Mouse (Mus musculus) heart, embryonic 13.5 days (tissue): ENCODE results near the gene 1700037H04Rik. TPM values are rescaled to one million over a fixed set of nuclear protein-coding genes. Genes with fewer than 3 reads are reported as not detected.
"Not testable (repeated sequence)": the region's sequence is repeated elsewhere in the genome, so short reads cannot be mapped to it uniquely, and the experiment has no call there.

Source experiments
- ATAC-seq: fragments of 200-750 bp; cut with Nextera tagmentation; 2 replicates; pipeline ENCODE4 v1.8.0; 2017; ENCODE audit warnings: moderate TSS enrichment; ENCODE audit not compliant: insufficient number of reproducible peaks, low FRiP score, low TSS enrichment; ENCODE audit errors: extremely low read depth
- H3K27ac ChIP-seq: fragments of 300-500 bp; sonication (generic); replicated peaks from 2 replicates; pipeline ENCODE4 v1.5.1; 2015; ENCODE audit warnings: moderate library complexity, mild to moderate bottlenecking, inconsistent platforms
- H3K27me3 ChIP-seq: fragments of 300-500 bp; sonication (generic); replicated peaks from 2 replicates; pipeline ENCODE4 v1.6.1; 2015; ENCODE audit warnings: mild to moderate bottlenecking, inconsistent platforms
- H3K36me3 ChIP-seq: fragments of 300-500 bp; sonication (generic); 2 replicates; pipeline ENCODE4 v1.6.1; 2015; ENCODE audit warnings: mild to moderate bottlenecking, inconsistent platforms
- H3K4me1 ChIP-seq: fragments of 300-500 bp; sonication (generic); 2 replicates; pipeline ENCODE4 v1.6.1; 2015; ENCODE audit warnings: inconsistent platforms
- H3K4me2 ChIP-seq: fragments of 300-500 bp; sonication (generic); 2 replicates; pipeline ENCODE4 v1.6.1; 2015; ENCODE audit warnings: inconsistent platforms, mild to moderate bottlenecking, moderate library complexity
- H3K4me3 ChIP-seq: fragments of 300-500 bp; sonication (generic); 2 replicates; pipeline ENCODE4 v1.5.1; 2015; ENCODE audit warnings: moderate library complexity, mild to moderate bottlenecking, inconsistent platforms
- H3K9ac ChIP-seq: fragments of 300-500 bp; sonication (generic); 2 replicates; pipeline ENCODE4 v1.6.1; 2015; ENCODE audit warnings: inconsistent platforms, mild to moderate bottlenecking, moderate library complexity
- H3K9me3 ChIP-seq: fragments of 300-500 bp; sonication (generic); 2 replicates; pipeline ENCODE4 v1.6.1; 2016; ENCODE audit warnings: inconsistent platforms
- WGBS: fragments of 180-500 bp; shearing (Covaris S2); methylation state at CpG from one replicate; pipeline ENCODE4 v1.1.7; 2015; ENCODE audit warnings: mixed read lengths; 5-methylcytosine and 5-hydroxymethylcytosine counted together
- polyA plus RNA-seq: library from polyadenylated mRNA; unstranded; fragments of >200 nt; fragmentation: Nextera tagmentation; extraction: Ambion mirVana; gene quantifications from 2 replicates; pipeline ENCODE4 v1.2.1, GENCODE M21; 2015

Gene 1700037H04Rik
- polyA plus RNA-seq, 1 experiment from 2014 or later: 69.0 TPM

- Histone ChIP-seq H3K4me3 (no peak overlapping the region), H3K36me3 (no peaks in the 10 kb centered on the region), H3K9ac (no peak overlapping the region), H3K27me3 (no peaks in the 10 kb centered on the region), H3K4me2 (no peak overlapping the region), H3K9me3 (no peaks in the 10 kb centered on the region), H3K4me1 (peaks cover 40% of the 10 kb centered on the region), H3K27ac (no peak overlapping the region)
- WGBS: 86% methylated on average over 9 of the region's 9 CpGs
- no peak for ATAC-seq
Measured at GRCm38 (mm10) chr2:131125157-131125963, 34.5 kb downstream of the 1700037H04Rik start.

GRCm38 (mm10) chr2:131124166-131124565 is 35.7 kb downstream of the 1700037H04Rik start:
- Histone ChIP-seq H3K9ac (no peak overlapping the region), H3K4me2 (no peak overlapping the region), H3K36me3 (no peaks in the 10 kb centered on the region), H3K9me3 (no peaks in the 10 kb centered on the region), H3K27ac (no peak overlapping the region), H3K27me3 (no peaks in the 10 kb centered on the region), H3K4me1 (peaks cover 30% of the 10 kb centered on the region), H3K4me3 (no peak overlapping the region)
- WGBS: 60% methylated on average over 3 of the region's 3 CpGs
- ATAC-seq: no peak

- Histone ChIP-seq H3K27ac (no peak overlapping the region), H3K9ac (no peak overlapping the region), H3K9me3 (no peaks in the 10 kb centered on the region), H3K4me1 (no peaks in the 10 kb centered on the region), H3K27me3 (no peaks in the 10 kb centered on the region), H3K4me2 (no peak overlapping the region), H3K36me3 (no peaks in the 10 kb centered on the region), H3K4me3 (no peak overlapping the region)
- ATAC-seq: no peak
- WGBS: 64% methylated on average over 2 of the region's 2 CpGs
Measured at GRCm38 (mm10) chr2:131118968-131119574, 40.8 kb downstream of the 1700037H04Rik start.

GRCm38 (mm10) chr2:131105989-131106388 is 53.9 kb downstream of the 1700037H04Rik start:
- ATAC-seq: no peak
- Histone ChIP-seq H3K36me3 (no peaks in the 10 kb centered on the region), H3K27ac (no peak overlapping the region), H3K27me3 (no peaks in the 10 kb centered on the region), H3K4me3 (no peak overlapping the region), H3K9me3 (no peaks in the 10 kb centered on the region), H3K4me2 (no peak overlapping the region), H3K9ac (no peak overlapping the region), H3K4me1 (peaks cover 12% of the 10 kb centered on the region)
- whole genome bisulfite sequencing: 77% methylated on average over 5 of the region's 5 CpGs

- H3K27me3 ChIP-seq, ATAC-seq, H3K9me3 ChIP-seq, H3K4me2 ChIP-seq, H3K4me3 ChIP-seq, H3K27ac ChIP-seq, H3K36me3 ChIP-seq, H3K9ac ChIP-seq: not testable (repeated sequence)
- WGBS: 67% methylated on average over 4 of the region's 4 CpGs
- H3K4me1 ChIP-seq: peaks cover 12% of the 10 kb centered on the region
Measured at GRCm38 (mm10) chr2:131105061-131105460, 54.8 kb downstream of the 1700037H04Rik start.

GRCm38 (mm10) chr2:131104021-131104420 is 55.9 kb downstream of the 1700037H04Rik start:
- no peak overlapping the region for H3K4me3 ChIP-seq
- H3K4me2 ChIP-seq: no peak overlapping the region
- no peaks in the 10 kb centered on the region for H3K36me3 ChIP-seq
- H3K27ac ChIP-seq: 0 out of 2 replicates have a peak overlapping the region, but pooled peaks have one; percentile 28
- 55% methylated on average over 4 of the region's 4 CpGs for WGBS
- no peaks in the 10 kb centered on the region for H3K9me3 ChIP-seq
- ATAC-seq: no peak
- no peaks in the 10 kb centered on the region for H3K27me3 ChIP-seq
- H3K9ac ChIP-seq: no peak overlapping the region
- peaks cover 12% of the 10 kb centered on the region for H3K4me1 ChIP-seq

GRCm38 (mm10) chr2:131101530-131101929 is 58.4 kb downstream of the 1700037H04Rik start:
- Histone ChIP-seq H3K4me1 (peaks cover 20% of the 10 kb centered on the region), H3K9me3 (no peaks in the 10 kb centered on the region), H3K36me3 (no peaks in the 10 kb centered on the region), H3K27ac (no peak overlapping the region), H3K9ac (no peak overlapping the region), H3K4me2 (no peak overlapping the region), H3K27me3 (no peaks in the 10 kb centered on the region), H3K4me3 (no peak overlapping the region)
- WGBS: 47% methylated on average over 3 of the region's 3 CpGs
- ATAC-seq: no peak

- no peaks in the 10 kb centered on the region for H3K36me3 ChIP-seq
- no peaks in the 10 kb centered on the region for H3K9me3 ChIP-seq
- no peak overlapping the region for H3K4me2 ChIP-seq
- H3K27me3 ChIP-seq: no peaks in the 10 kb centered on the region
- H3K4me1 ChIP-seq: peaks cover 17% of the 10 kb centered on the region
- no peak for ATAC-seq
- peak overlapping the region; percentile 86 for H3K27ac ChIP-seq
- no peak overlapping the region for H3K4me3 ChIP-seq
- no peak overlapping the region for H3K9ac ChIP-seq
- WGBS: 69% methylated on average over 4 of the region's 4 CpGs
Measured at GRCm38 (mm10) chr2:131097087-131097486, 62.8 kb downstream of the 1700037H04Rik start.

Other genes starting within 250 kb of the 1700037H04Rik start
- gene Gfra4, start 117.0 kb downstream of the 1700037H04Rik start, polyA plus RNA-seq: 3.2 and 3.4 TPM in 2 replicates
- gene Adam33, start 96.3 kb downstream of the 1700037H04Rik start, polyA plus RNA-seq: 11.7 and 12.8 TPM in 2 replicates
- 0.31 and 0.33 TPM in 2 replicates for gene Siglec1, start 73.3 kb downstream of the 1700037H04Rik start, polyA plus RNA-seq
- 8.1 and 8.4 TPM in 2 replicates for gene Hspa12b, start 32.8 kb downstream of the 1700037H04Rik start, polyA plus RNA-seq
- not detected in 2 replicates for gene Gm11037, start 26.6 kb downstream of the 1700037H04Rik start, polyA plus RNA-seq
- 6.8 and 7.0 TPM in 2 replicates for gene Cenpb, start 20.0 kb upstream of the 1700037H04Rik start, polyA plus RNA-seq
- gene Cdc25b, start 26.9 kb upstream of the 1700037H04Rik start, polyA plus RNA-seq: 36.6 and 41.2 TPM in 2 replicates
- gene Spef1, start 27.2 kb upstream of the 1700037H04Rik start, polyA plus RNA-seq: 1.3 and 1.5 TPM in 2 replicates
- gene Ap5s1, start 47.0 kb upstream of the 1700037H04Rik start, polyA plus RNA-seq: 32.0 and 35.2 TPM in 2 replicates
- 18.8 and 20.1 TPM in 2 replicates for gene Mavs, start 74.0 kb upstream of the 1700037H04Rik start, polyA plus RNA-seq
- gene Pank2, start 102.4 kb upstream of the 1700037H04Rik start, polyA plus RNA-seq: 20.8 and 25.1 TPM in 2 replicates
- gene Rnf24, start 192.8 kb upstream of the 1700037H04Rik start, polyA plus RNA-seq: 2.0 and 2.2 TPM in 2 replicates